Mouse (Mus musculus) layer of hippocampus, adult 8-10 months (tissue): ENCODE measurements around the gene Slc7a4. TPM values are rescaled to one million over a fixed set of nuclear protein-coding genes. Genes with fewer than 3 reads are reported as not detected.
"Not testable (repeated sequence)": the region's sequence is repeated elsewhere in the genome, so short reads cannot be mapped to it uniquely, and the experiment has no call there.

ENCODE experiments used
- DNase-seq, 2 experiments: peaks; one replicate each; pipeline ENCODE4 v3.0.0; 2022; ENCODE audit warnings: low spot score in 2 of 2
- total RNA-seq, 4 experiments: library from RNA; stranded (reverse); gene quantifications; 2 replicates each; pipeline ENCODE4 v1.2.4; 2022

Gene Slc7a4
- total RNA-seq, 4 experiments from 2014 or later: 80.6 to 117 (median 97.4) TPM

DNA sequence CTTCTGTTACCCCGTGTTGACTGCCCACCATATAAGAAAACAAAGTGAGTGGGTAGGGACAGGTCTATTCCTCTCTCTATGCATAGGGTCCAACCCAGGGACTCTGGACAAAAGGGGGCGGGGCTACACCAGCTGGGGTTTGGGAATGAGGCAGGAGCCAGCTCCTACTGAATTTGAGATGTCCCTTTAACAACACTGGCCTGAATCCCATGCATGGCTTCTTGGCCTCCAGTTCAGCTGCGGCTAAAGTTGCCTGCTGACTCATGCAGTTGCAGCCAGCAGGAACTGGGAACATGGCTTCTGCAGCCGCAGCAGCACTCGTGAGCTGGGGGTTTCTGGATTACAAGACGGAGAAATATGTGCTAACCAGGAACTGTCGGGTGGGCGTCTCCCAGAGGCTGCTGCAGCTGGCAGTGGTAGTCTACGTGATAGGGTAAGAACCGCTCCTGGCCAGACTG, 21.2 kb downstream of the Slc7a4 start, which contains the start of gene P2rx6:
P2rx6 (plus strand) TSS at position 135 of the 458 bp plus-strand sequence.
- no peak for DNase-seq

- DNase-seq: peak in 1 of 2 experiments; percentile 38
These were observed 21.8 kb downstream of the Slc7a4 start, which contains the start of gene Lrrc74b for GRCm38 (mm10) chr16:17561128-17561750. Gene Lrrc74b, minus strand, starts transcription at chr16:17561247.

- DNase-seq: no peak
These were observed 23.5 kb downstream of the Slc7a4 start for GRCm38 (mm10) chr16:17559396-17560027.

- DNase-seq: no peak
These were observed 24.2 kb downstream of the Slc7a4 start for GRCm38 (mm10) chr16:17558811-17559210.

DNA sequence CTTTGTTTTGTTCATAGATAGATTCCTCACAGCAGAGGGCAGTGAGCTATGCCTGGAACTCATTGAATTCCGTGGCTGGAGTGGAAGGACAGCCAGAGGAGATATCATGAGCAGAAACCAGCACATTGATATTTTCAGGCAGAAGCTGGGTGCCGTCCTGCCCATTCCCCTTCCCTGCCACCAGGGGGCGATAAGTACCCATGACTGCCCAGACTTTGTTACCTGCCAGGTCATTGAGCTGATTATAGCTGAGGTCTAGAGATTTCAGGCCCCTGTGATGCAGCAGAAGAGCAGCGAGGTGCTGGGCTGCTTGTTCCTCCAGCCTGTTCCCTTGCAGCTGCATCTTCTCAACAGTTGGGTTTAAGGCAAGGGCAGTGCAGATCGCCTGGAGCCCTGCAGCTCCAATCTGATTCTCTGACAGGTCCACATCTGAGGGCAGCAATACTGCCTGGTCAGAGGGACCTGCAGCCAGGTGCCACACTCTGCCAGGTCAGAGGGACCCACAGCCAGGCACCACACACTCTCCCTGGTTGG, 25.0 kb downstream of the Slc7a4 start:
- peak in 1 of 2 experiments; percentile 83 for DNase-seq

DNA sequence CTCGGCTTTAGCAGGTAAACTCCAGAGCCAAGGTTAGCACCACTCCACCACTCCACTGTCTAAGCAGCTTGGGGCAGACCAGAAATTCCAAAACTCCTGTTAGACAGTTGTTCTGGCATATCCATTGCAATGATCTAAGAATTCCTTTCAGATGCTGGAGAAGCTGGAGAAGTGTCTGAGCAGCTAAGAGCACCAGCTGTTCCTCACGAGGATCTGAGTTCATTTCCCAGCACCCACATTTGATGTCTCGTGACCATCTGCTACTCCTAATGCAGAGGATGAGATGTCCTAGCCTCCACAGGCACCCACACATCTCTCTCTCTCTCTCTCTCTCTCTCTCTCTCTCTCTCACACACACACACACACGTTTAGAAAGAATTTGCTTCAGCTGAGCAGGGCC, 26.1 kb downstream of the Slc7a4 start:
- DNase-seq: no peak

GRCm38 (mm10) chr16:17556180-17556579, 26.8 kb downstream of the Slc7a4 start:
- DNase-seq: no peak

- not testable (repeated sequence) for DNase-seq
These were observed 28.3 kb downstream of the Slc7a4 start for GRCm38 (mm10) chr16:17554702-17555101.

DNA sequence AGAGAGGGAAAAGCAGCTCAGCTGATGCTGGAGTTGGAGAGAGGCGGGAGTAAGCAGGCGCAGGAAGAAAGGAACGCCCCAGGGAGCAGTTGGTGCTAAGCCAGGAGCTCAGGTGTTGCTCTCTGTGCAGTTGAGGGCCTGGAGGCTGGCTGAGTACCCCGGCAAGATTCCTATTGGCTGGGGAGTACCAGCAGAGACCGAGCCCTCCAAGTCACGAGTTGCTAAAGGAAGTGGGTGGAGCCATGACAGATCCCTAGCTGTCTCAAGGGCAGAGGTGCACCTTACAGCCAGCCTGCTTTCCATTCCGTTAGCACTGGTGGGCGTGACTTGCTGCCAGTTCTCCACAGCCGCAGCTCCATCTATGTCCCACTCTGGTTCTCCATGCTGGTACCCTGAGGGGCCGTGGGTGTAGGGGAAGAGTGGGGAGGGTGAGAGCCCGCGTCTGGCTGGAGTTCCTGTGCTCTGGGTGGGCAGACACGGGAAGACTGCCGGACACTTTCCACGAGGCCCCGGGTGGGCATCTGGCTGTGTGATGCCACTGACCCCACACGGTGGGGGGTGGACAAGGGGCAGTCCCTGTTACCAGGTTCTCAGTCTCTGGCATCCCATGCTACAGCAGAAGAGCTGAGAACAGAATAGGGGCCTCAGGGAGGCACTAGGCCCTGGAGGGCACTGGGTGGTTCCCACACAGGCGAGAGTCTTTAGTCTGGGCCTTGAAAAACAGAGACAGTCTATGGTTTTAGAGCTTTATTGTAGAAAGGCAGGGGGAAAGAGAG, 28.9 kb downstream of the Slc7a4 start:
- DNase-seq: no peak

GRCm38 (mm10) chr16:17552837-17553236, 30.2 kb downstream of the Slc7a4 start:
- DNase-seq: no peak

- no peak for DNase-seq
These were observed 40.4 kb downstream of the Slc7a4 start for GRCm38 (mm10) chr16:17542632-17543031.

- DNase-seq: no peak
These were observed 46.4 kb downstream of the Slc7a4 start for GRCm38 (mm10) chr16:17536584-17536983.

- no peak for DNase-seq
These were observed 50.2 kb downstream of the Slc7a4 start for GRCm38 (mm10) chr16:17532676-17533329.

GRCm38 (mm10) chr16:17532271-17532670, 50.7 kb downstream of the Slc7a4 start:
- no peak for DNase-seq

DNA sequence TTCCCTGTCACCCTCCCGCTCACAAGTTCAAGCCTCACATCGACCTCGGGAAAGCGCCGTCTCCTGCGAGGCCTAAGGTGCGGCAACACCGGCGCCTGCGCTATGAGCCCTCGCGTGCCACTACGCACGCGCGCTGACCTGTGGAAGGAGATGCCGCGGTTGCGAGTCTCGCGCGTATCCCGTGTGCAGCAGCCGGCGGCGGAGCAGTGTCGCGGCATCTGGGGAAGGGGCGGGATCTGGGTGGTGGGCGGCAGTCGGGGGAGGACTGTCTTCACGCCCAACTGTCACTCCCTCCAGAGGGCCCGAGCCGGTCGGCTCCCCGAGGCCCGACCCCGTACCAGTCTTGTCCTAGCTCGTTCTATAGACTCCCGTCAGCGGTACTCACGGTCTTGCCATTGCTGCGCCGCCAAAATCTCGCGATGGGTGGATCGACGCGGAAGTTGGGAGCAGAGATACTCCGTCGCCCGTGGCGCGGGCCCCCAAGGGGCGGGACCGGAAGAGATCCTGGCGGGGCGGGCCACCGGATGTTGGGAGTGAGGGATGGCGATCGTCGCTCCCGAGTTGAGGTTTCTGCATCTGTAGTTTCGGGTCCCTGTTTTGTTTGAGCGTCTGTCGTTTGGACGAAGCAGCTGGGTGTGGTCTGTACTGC, 52.2 kb downstream of the Slc7a4 start, which contains the start of gene Thap7:
Thap7 (minus strand) TSS at position 497 of the 649 bp plus-strand sequence.
- DNase-seq: peak; percentile 93 to 94

GRCm38 (mm10) chr16:17529981-17530586, 52.9 kb downstream of the Slc7a4 start:
- no peak for DNase-seq

GRCm38 (mm10) chr16:17528276-17528675, 54.7 kb downstream of the Slc7a4 start:
- DNase-seq: no peak

- no peak for DNase-seq
These were observed 55.4 kb downstream of the Slc7a4 start for GRCm38 (mm10) chr16:17527606-17528005.

GRCm38 (mm10) chr16:17526223-17526622, 56.8 kb downstream of the Slc7a4 start:
- DNase-seq: no peak

DNA sequence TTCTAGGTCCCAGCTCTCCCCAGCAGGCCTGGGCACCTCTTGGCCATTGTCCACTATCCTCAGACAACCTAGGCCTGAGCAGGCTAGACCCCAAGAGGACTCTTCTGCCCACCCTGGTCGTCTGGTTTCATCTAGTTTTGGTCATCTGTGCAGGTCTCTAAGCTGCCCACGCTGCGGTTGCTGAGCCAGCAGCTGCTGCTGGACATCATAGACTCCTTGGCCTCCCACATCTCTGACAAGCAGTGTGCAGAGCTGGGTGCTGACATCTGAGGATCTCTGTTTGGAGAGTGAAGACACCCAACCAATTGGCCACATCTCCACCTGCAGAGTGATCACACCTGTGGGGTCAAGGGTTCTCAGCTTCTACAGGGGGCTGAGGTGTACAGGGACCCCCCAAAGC, 57.5 kb downstream of the Slc7a4 start:
- DNase-seq: no peak
